Mouse (Mus musculus) testis, postnatal 14 days (tissue): ENCODE measurements around the gene Vmn1r10.

ENCODE experiments used
- DNase-seq: peaks from one replicate; pipeline ENCODE4 v3.0.0; 2021; ENCODE audit warnings: low spot score

The Vmn1r10 gene

GRCm38 (mm10) chr6:57109154-57109553 lies at the start of gene Vmn1r10:
Gene Vmn1r10 (plus strand): TSS chr6:57109454.
- DNase-seq = no peak

DNA sequence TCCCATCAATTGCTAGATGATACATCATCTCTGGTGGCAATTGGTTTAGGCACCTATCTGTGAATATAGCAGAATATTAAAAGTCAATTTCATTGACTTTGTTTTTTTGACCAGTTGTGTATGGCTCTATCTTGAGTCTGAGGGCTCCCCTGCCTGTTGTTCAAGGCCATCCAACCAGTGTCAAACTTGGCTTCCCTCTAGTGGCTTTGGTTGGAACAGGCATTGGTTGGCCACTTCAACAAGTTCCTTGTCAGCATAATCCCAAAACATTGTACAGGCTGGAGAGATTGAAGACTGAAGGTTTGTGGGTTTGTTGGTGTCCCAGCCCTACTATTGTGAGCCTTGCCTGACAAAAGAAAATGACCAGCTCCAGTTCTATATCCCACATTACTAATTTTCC lies 45.5 kb upstream of the Vmn1r10 start:
- DNase-seq = no peak

- no peak for DNase-seq
Measured at GRCm38 (mm10) chr6:57066487-57066886, 42.8 kb upstream of the Vmn1r10 start, which contains the start of gene Vmn1r9. Gene Vmn1r9 (plus strand): TSS chr6:57066787.

- DNase-seq = no peak
Measured at GRCm38 (mm10) chr6:57106358-57106757, 2.9 kb upstream of the Vmn1r10 start.

- DNase-seq = no peak
Measured at GRCm38 (mm10) chr6:57133155-57133554, 23.9 kb downstream of the Vmn1r10 start, which contains the start of gene Vmn1r11. Gene Vmn1r11 (plus strand): TSS chr6:57133455.

DNA sequence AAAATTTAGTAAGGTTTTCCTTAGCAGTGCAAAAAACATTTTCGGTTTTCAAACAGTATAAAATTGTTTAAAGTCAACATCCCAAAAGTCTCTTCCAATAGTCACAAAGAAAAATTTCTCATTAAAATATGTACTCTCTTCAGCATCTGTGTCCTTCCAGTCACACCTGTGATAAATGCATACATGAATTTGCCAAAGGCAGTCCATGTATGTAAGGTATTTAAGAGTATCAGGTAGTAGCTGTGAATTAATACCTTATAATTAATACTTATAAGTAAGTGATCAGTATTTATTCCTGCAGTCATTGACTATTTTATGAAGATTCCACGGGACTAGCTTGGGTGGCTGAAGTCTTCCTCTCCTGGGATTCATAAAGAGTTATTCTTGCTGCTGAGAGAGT lies 47.4 kb downstream of the Vmn1r10 start, which contains the start of gene Vmn1r12:
TSS of gene Vmn1r12 (plus strand) at position 301 of the 400 bp plus-strand sequence.
- DNase-seq = no peak
